Mouse (Mus musculus) retina, postnatal 1 day (tissue): ENCODE measurements around the gene Doc2g.
"Not testable (repeated sequence)": the region's sequence is repeated elsewhere in the genome, so short reads cannot be mapped to it uniquely, and the experiment has no call there.

Source experiments
- DNase-seq: peaks from one replicate; pipeline ENCODE4 v3.0.0-alpha.2; 2012

Gene Doc2g

DNA sequence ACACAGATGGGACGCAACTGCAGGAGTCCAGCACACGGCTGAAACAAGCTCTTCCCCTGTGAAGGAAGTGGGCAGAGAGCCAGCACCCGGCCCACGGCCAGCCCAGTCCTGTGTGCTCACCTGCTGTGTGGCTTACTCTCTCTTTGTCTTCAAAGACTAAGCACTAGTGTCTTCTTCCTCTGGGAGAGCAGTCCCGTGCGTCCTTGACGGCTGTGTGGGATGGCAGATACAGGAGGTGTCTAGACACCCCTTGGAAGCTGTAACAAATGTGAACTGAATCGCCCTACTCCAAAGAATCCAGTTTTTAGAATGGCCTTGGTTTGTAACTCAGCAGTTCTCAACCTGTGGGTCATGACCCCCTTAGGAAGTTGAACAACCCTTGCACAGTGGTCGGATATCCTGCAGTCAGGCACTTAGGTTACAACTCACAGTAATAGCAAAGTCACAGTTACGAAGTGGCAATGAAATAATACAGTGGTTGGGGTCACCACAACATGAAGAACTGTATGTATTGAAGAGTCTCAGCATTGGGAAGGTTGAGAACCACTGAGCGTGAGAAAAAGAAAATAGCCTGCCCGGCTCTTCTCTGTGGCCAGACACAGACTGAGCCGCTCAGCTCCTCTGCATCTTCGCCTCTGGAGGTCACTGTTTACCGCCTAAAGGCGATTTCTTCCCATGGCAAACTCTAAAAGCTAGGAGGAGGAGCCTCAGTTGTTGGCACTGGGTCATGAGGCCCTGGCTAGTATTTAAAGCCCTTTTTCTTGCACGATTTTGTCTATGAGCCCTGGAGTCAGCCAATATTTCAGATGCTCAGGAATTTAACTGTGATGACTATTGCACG lies 15.8 kb downstream of the Doc2g start:
- peak; percentile 89 for DNase-seq

- no peak for DNase-seq
These were observed 20.1 kb downstream of the Doc2g start for GRCm38 (mm10) chr19:4023185-4023584.

GRCm38 (mm10) chr19:4027576-4027975 lies 24.5 kb downstream of the Doc2g start:
- DNase-seq = no peak

- DNase-seq = peak; percentile 42
These were observed 29.6 kb downstream of the Doc2g start for GRCm38 (mm10) chr19:4032668-4033067.

GRCm38 (mm10) chr19:4033298-4033697 lies 30.2 kb downstream of the Doc2g start:
- DNase-seq = no peak

DNA sequence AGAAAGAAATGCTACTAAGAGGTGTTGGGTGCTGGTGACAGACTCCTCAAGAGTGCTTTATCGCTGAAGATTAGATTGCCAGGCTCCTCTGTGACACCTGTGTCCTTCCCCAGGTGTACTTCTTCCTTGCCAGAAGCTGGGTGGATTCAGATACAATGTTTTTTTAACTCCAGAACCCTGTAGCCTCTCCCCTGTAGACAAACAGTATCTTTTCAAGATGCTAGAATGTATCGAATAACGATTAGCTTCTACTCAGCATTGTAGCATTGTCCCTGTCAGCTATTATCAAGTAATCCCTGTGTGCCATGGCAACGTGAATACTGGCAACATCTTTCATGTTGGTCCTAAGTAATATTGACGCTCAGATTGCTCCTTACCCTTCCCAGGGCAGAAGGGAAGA lies 30.6 kb downstream of the Doc2g start:
- no peak for DNase-seq

- DNase-seq = peak; percentile 30
These were observed 33.4 kb downstream of the Doc2g start for GRCm38 (mm10) chr19:4036327-4037045.

- not testable (repeated sequence) for DNase-seq
These were observed 34.2 kb downstream of the Doc2g start for GRCm38 (mm10) chr19:4037154-4037787.

GRCm38 (mm10) chr19:4037788-4038232 lies 34.7 kb downstream of the Doc2g start, which contains the start of gene Gstp1:
Gene Gstp1 (minus strand): TSS chr19:4037985.
- peak; percentile 89 for DNase-seq

DNA sequence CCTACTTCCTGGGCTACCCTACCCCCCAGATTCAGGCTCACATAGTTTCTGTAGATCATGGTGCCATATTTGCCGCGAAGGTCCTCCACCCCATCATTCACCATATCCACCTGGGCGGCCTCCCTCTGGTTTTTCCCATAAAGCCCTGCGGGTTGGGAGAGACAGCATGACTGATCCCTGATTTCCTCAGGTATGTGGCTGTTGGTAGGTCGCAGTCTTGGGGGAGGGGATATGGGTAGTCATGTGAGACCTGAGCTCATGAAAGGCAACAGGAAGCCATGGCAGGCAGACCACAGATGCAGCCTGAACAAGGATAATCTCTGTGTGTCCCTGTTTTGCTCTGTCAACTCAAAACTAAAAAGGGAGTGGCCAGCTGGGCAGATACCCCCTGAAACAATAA lies 37.8 kb downstream of the Doc2g start:
- DNase-seq = not testable (repeated sequence)

GRCm38 (mm10) chr19:4041500-4041899 lies 38.4 kb downstream of the Doc2g start:
- not testable (repeated sequence) for DNase-seq

DNA sequence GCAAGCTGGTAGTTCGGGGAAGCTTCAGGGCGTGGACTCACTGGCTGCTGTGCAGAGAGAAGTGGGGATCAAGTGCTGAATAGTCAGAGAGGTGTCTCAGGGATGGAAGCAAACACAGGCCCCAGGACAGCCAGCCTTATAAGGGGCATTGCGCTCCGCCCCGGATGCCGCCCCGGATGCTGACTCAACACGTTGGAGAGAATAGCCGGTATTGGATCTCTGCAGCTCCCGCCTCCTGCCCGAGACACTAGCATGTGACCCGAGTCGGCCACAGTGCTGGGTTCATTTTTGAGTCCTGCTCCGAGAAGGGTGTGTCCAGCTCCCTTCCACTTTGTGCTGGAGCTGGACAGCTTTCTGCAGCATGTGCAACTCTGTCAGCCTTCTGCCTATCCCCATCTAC lies 39.0 kb downstream of the Doc2g start:
- DNase-seq = no peak

GRCm38 (mm10) chr19:4044109-4044508 lies 41.0 kb downstream of the Doc2g start:
- DNase-seq = not testable (repeated sequence)

GRCm38 (mm10) chr19:4045966-4046865 lies 43.1 kb downstream of the Doc2g start, which contains the start of gene Gstp2:
Gene Gstp2 (minus strand): TSS chr19:4046023.
- DNase-seq = peak; percentile 74

GRCm38 (mm10) chr19:4046866-4047254 lies 43.7 kb downstream of the Doc2g start:
- DNase-seq = no peak

DNA sequence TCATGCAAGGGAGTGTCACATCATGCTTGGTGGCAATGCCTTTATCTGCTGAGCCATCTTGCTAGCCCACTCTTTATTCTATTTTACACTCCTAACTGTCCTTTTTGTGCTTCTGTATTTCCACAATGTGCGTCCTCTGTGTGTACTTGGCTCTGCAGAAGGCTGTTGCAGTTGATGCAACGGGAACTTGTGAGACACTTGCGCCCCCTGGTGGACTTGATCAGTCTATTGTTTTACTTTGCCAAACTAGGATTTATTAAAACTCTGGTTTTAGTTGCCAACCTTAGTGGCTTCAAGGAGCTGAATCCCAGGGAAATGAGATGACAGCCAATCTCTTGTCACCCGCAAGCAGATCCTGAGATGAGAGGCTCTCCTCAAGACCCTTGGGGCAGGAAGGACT lies 44.7 kb downstream of the Doc2g start:
- peak; percentile 85 for DNase-seq

DNA sequence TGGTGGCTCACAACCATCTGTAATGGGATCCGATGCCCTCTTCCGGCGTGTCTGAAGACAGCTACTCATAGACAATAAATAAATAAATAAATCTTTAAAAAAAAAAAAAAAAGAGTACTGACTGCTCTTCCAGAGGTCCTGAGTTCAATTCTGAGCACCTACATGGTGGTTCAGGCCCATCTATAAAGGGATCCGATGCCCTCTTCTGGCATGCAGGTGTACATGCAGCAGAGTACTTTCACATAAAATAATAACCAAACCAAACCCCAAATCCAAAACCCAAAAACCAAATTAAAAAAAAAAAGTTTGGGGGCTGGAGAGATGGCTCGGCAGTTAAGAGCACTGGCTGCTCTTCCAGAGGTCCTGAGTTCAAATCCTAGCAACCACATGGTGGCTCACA lies 46.0 kb downstream of the Doc2g start:
- not testable (repeated sequence) for DNase-seq

DNA sequence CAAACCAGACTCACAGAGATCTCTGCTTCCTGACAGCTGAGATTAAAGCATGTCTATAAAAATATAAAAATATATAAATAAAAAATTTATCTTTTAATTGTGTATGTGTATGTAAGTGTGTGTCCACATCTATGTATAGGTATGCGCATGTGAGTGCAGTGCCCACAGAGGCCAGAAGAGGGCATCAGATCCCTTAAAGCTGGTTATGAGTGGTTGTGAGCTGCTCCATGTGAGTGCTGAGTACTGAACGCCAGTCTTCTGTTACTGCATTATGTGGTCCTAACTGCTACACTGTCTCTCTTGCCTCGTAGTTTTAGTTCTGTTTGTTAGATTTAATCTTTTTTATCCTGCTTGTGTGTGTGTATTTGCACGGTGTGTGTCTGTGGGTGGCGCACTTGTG lies 47.9 kb downstream of the Doc2g start:
- DNase-seq = no peak

GRCm38 (mm10) chr19:4051741-4052515 lies 48.8 kb downstream of the Doc2g start:
- peak; percentile 75 for DNase-seq

GRCm38 (mm10) chr19:4052516-4053030 lies 49.5 kb downstream of the Doc2g start:
- no peak for DNase-seq

DNA sequence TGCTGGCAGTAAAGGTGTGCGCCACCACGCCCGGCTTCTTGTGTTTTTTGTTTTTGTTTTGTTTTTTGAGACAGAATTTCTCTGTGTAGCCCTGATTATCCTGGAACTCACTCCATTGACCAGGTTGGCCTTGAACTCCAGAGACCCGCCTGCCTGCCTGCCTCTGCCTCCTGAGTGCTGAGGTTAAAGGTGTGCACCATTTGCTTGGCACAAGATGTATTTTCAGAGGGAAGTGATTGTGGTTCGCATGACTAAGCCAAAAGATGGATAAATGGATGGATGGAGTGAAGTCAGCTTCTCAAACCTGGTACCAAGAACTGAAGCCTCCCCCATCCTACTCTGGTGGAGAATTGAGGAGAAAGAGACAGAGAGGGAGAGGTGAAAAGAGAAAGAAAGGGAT lies 51.5 kb downstream of the Doc2g start:
- DNase-seq = no peak
